Mouse (Mus musculus): ENCODE data around the gene Chmp4b. TPM values are rescaled to one million over a fixed set of nuclear protein-coding genes. Genes with fewer than 3 reads are reported as not detected.

The Chmp4b gene
- total RNA-seq, 2 experiments from 2014 or later: 199 to 204 TPM

DNA sequence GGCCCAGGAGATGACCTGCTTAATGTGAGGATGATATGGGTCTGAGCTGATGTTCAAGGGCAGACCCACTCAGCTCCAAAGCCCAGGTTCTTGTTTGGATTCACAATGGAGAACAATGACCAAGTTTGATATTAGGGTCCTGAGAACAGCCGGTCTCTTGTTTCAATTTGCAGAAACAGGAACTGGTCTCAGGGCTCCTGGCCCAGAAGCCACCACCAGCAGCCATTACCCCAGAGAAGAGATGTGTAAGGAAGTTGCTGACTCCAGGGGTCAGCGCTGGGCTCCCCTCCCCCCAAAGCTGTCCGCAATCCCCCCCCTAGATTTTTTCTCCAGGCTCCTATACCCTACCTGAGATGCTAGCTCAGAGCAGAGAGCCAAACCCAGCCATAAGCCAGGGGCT lies 62.5 kb downstream of the Chmp4b start:
- DNase-seq (ENCODE audit: low spot score in 2 of 2): no peak

- no peak for DNase-seq (ENCODE audit: low spot score in 2 of 2)
These were observed 65.1 kb downstream of the Chmp4b start for GRCm38 (mm10) chr2:154716586-154716985.

- peak in 1 of 2 experiments; percentile 33 for DNase-seq (ENCODE audit: low spot score in 2 of 2)
These were observed 65.6 kb downstream of the Chmp4b start for GRCm38 (mm10) chr2:154717081-154717480.

GRCm38 (mm10) chr2:154718855-154719556 lies 67.5 kb downstream of the Chmp4b start:
- no peak for DNase-seq (ENCODE audit: low spot score in 2 of 2)

- DNase-seq (ENCODE audit: low spot score in 2 of 2): no peak
These were observed 68.8 kb downstream of the Chmp4b start for GRCm38 (mm10) chr2:154720315-154720714.

GRCm38 (mm10) chr2:154723473-154723872 lies 72.0 kb downstream of the Chmp4b start:
- no peak for DNase-seq (ENCODE audit: low spot score in 2 of 2)

- no peak for DNase-seq (ENCODE audit: low spot score in 2 of 2)
These were observed 78.2 kb downstream of the Chmp4b start for GRCm38 (mm10) chr2:154729737-154730136.

DNA sequence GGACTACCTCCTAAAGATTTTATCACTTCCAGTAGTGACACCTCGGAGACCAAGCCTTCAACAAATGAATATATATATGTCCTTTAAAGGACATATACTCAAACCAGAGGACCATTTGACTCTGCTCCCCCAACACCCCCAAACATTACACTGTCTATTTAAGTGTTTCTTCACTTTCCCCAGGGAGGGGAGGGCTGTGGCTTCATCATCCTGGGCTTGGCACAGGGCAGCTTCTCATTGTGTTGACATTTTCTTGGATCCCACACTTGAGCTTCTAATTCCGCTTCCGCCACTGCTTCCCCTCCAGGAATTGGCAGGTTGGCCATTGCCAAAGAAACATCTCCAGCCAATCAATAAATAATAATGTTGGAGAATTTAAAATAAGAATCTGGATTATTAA lies 79.3 kb downstream of the Chmp4b start:
- DNase-seq (ENCODE audit: low spot score in 2 of 2): no peak

DNA sequence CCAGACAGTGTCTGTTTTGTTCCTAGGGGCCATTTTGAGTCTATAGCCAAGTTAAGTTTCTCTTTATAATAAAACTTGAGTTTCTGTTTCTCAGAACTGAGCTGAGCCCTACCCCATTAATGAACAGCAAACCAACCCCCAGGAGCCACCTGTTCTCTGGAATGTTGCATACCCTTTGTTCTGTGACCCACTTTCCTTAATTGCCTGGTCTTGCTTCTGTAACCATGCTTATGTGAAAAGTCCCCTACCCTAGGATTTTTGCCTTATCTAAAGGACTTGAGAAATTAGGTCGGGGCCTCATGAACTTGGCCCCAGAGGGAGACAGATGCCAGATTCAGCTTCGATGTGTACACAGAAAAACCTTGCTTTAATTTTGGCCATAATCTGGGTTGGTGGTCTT lies 80.4 kb downstream of the Chmp4b start:
- no peak for DNase-seq (ENCODE audit: low spot score in 2 of 2)

DNA sequence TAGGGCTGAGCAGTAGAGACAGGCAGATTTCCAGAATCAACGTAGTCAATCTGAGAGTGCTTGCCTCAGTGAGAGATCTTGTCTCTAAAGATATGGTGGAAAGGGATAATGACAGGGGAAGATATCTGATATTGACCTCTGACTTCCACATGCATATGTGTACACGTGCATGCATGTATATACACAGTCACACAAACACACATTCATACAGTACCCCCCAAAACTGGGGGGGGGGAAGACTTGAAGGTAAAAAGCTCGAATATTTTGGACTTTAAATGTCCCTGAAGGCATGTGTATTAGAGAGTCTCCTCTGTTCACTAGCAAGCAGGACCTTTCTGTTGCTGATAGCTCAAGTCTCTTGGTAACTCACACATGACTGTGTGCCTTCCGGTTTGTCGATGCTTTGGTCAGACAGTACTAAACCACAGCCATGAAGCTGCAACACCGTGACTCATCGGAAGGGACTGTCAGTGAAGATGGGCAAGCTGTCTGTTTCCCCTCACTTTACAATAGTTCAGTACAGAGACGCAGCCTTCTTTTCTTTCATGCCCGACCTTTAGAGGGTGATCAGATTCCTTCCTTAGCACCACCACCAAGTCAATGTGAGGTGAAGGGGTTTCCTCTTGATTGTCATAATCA lies 81.1 kb downstream of the Chmp4b start:
- no peak for DNase-seq (ENCODE audit: low spot score in 2 of 2)

- no peak for DNase-seq (ENCODE audit: low spot score in 2 of 2)
These were observed 83.5 kb downstream of the Chmp4b start for GRCm38 (mm10) chr2:154734977-154735376.

GRCm38 (mm10) chr2:154735416-154735815 lies 83.9 kb downstream of the Chmp4b start:
- no peak for DNase-seq (ENCODE audit: low spot score in 2 of 2)

DNA sequence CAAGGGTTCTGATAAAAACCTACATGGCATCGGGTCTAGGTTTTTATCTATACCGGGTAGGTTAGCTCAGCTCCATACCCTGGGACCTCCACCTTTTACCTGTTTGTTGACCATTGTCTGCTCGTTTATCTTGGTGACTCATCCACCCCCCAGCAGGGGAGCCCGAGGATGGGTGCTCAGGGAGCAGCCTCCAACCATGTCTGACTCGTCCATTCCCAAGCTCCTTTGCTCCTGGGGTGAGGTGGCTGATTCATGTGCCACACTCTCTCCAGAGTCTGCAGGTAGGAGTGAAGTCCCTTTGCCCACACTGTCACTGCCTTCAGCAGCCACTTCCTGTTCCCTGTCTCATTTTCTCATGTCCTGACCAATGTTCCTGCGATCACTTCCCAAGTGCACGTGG lies 84.5 kb downstream of the Chmp4b start:
- DNase-seq (ENCODE audit: low spot score in 2 of 2): no peak

DNA sequence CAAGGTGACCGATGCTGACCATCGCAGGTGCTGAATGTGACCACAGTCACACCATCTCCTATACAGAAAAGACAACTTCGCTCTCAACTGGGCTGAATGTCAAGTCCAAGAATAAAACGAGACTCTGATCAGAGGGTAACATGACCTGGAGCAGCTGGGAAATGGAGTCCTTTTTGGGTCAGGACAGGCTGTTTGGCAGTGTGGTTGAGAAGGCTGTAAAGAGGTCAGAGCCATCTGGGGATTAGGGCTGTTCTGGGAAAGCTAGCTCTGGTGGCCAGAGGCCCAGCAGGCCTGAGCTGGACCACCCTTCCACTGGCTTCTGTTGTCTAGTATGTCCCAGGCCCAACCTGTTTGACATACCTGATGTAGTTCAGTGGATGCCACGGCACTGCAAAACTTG lies 87.1 kb downstream of the Chmp4b start:
- no peak for DNase-seq (ENCODE audit: low spot score in 2 of 2)

DNA sequence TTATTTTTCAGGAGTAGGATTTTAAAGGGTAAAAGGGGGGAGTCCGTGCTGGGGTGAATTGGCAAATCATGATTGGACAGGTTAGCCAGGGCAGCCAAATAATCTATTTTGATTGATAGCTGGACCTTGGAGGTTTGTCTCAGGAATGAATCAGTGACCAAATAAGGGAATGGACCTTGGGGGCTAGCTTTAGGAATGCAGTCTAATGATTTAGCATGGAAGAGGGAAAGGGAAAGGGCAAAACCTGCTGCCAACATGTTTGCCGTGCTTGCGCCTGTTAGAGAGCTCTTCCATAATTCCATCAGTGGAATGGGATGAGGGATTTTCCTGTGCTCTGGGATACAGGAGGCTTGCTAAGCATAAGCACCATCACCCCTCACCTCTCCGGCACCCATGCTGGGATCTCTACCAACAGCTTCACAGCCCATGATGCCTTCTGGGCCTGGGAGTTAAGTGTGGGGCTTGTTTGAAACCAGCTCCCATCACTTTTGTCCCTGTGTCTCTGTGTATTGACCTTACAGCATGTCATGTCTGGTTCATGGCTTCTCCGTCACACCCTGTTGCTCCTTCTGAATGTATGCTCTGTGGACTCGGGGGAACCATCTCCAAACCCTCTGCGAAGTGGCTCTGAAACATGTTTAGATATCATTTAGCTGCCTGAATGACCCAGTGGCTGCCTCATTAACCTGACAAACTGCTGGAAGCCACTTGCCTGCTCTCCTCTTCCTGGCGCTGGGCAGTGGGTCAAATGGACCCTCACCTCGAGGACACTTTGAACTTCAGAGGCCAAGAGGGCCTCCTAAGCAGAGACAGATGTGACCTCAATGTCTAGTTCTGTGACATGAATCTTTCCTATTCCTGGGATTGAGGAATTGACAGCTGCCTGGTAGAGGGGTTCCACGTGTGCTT lies 91.7 kb downstream of the Chmp4b start:
- DNase-seq (ENCODE audit: low spot score in 2 of 2): no peak

DNA sequence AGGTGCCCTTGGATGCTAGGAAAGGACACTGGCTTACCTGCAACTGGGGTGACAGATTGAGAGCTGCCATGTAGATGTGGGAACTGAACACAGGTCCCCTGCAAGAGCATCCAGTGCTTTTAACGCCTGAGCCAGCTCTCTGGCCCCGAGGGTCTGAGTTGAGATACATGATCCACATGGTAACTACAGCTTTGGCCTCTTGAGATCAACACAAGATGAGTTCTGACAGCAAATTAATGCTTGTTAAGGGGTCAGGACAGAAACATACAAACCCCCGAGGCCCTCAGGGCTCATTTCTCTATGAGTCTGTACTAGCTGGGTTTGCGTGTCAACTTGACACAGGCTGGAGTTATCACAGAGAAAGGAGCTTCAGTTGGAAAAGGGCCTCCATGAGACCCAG lies 92.4 kb downstream of the Chmp4b start:
- no peak for DNase-seq (ENCODE audit: low spot score in 2 of 2)

Other genes starting within 250 kb of the Chmp4b start
- 10 to 100 TPM; 43.6 to 47.1 TPM for gene Snta1, start 243.6 kb upstream of the Chmp4b start, total RNA-seq (2021)
- 10 to 100 TPM; 43.3 to 50.4 TPM for gene Cbfa2t2, start 215.2 kb upstream of the Chmp4b start, total RNA-seq (2021)
- gene 1700003F12Rik, start 104.6 kb upstream of the Chmp4b start, total RNA-seq (2021): 1 to 10 TPM; 1.0 to 1.4 TPM
- not detected for gene Actl10, start 99.9 kb upstream of the Chmp4b start, total RNA-seq (2021)
- 10 to 100 TPM; 27.7 to 28.0 TPM for gene Necab3, start 92.8 kb upstream of the Chmp4b start, total RNA-seq (2021)
- gene E2f1, start 81.8 kb upstream of the Chmp4b start, total RNA-seq (2021): 1 to 10 TPM; 7.1 to 8.0 TPM
- 10 to 100 TPM; 17.2 to 19.8 TPM for gene Pxmp4, start 48.0 kb upstream of the Chmp4b start, total RNA-seq (2021)
- 10 to 100 TPM in 1 of 2 experiments, 1 to 10 TPM in 1; 9.8 to 11.3 TPM for gene Zfp341, start 38.4 kb upstream of the Chmp4b start, total RNA-seq (2021)
- gene 4930519P11Rik, start 38.3 kb upstream of the Chmp4b start, total RNA-seq (2021): not detected
- not detected for gene Gm14214, start 118.3 kb downstream of the Chmp4b start, total RNA-seq (2021)
- gene Raly, start 139.4 kb downstream of the Chmp4b start, total RNA-seq (2021): 10 to 100 TPM; 78.6 to 81.5 TPM
- under 1 TPM in 1 of 2 experiments, not detected in 1; 0.78 TPM for gene a, start 139.7 kb downstream of the Chmp4b start, total RNA-seq (2021)
- gene Eif2s2, start 241.2 kb downstream of the Chmp4b start, total RNA-seq (2021): 10 to 100 TPM; 69.0 to 70.3 TPM

Measured in layer of hippocampus, postnatal 14 days (tissue).